Mouse (Mus musculus) lung, postnatal 36 days (tissue): ENCODE results near the gene Lurap1l.

Experiments used
- DNase-seq: peaks from one replicate; pipeline ENCODE4 v3.0.0; 2022; ENCODE audit warnings: mixed read lengths

Gene Lurap1l

DNA sequence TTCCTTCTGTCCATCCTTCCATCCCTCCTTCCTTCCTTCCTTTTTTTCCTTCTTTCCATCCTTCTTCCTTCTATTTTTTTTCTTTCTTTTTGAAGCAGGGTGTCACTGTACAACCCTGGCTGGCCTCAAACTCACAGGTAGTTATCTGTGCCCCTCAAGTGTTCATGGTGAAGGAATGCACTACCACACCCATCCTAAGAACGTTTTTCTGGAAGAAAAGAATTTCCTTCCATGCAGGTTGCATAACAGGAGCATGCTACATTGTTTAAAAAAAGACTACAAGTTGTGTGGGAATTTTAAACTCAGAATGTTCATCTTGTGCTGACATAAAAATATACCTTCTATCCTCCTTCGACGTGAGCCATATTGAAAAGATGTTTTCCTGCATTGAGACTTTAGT lies 7.4 kb downstream of the Lurap1l start:
- no peak for DNase-seq

DNA sequence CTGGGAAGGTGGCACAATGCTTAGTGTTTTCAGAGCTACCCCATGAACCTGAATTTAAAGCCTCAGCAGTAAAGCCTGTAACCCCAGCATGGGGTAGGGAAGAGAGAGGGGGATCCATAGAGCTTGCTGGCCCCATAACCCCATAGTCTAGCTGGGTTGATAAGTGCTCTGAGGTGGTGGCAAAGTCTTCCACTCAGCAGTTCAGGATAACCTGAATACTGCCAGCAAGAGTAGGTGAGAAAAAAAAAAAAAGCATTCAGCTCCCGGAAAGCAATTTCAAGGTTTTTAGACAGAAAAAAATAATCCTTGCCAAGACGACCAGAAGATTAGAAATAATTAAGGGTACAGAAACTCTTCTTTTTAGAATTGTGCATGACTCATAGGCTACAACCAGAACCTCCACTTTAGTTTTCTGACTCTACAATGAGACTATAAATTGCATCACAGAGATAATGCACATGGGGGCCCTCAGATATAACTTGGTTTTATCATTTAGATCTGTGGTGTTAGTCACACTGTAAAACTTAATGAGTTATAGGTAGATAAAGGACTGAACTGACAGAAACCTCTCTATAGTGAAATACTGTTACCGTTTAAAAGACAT lies 8.2 kb downstream of the Lurap1l start:
- DNase-seq = no peak

DNA sequence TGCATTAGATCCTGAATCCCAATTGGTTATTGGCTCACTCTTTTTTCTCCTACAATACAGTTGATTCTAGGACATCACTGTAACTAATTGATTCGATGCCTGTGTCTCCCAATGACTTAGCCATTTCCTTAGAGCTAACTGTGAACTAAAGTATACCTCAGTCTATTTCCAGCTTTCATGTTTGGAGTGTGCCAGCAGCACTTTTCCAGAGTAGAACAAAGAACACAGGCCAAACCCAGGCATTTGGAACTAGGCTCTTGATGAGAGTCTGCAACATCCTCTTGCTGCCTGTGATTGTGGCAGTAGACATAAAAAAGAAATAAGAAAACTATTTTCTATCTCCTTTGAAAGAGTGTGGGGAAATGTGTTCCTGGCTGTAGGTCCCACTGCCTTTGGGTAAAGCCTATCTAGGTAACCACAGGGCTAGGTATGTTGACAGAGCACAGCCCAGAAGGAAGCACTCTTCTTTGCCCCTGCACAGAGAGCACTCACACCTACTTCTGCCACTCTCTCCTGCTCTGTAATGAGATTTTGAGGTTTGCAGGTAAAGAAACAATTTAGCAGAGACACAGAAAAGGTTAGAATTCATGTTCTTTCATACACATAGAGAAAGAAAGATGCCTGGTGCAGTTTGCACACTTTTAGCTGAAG lies 8.9 kb downstream of the Lurap1l start:
- no peak for DNase-seq

DNA sequence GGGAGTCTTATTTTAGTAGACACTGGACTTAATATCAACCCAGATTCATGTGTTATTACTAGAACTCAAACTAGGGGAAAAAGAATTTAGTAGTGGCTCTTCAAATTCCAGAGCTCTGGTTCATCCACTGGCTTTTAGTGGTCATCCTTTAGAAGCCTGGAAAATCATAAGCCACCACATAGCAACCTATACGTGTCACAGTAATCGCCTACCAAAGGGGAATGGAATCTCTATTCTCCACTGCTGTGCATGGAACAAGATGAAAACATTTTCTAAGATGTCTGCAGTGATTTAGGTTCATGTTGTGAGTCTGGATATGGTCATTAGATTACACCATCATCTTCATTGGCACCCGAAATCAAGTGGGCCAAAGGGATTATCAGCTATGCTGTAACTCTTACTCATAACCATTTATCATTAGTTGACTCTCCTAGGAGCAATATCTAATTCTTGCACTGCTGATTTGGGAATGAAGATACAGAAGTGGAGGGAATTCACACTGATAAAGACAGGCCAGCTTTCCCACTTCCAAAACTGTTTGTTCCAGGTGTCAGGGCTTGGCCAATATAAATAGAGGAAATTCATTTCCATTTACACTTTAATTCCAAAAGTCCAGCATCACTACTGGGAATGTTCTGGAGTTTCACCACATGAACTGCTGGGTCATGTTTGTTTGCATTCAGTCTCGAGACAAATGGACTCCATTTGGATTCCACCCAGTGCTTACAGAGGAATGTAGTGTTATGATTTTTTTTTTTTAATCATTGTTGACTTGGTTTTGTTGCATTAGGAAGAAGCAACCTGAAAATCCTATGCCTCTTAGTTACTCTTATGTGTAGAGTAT lies 11.4 kb downstream of the Lurap1l start:
- peak; percentile 34 for DNase-seq

DNA sequence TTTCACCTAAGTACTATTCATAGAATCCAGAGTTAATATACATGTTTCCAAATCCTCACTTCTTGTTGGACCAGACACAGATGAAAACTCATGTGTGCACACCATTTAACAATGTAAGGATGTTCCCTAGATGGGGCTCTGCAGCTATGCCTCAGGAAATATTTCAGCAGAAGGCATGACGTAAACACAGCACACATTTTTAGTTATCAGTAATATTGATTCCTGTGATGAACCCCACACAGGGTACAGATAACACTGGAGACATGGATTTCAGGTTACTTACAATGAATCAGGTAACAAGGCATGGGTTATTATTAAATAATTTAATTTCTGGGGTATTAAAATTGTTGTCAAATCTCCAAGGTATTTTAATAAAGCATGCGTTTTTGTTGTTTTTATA lies 12.2 kb downstream of the Lurap1l start:
- DNase-seq = no peak

DNA sequence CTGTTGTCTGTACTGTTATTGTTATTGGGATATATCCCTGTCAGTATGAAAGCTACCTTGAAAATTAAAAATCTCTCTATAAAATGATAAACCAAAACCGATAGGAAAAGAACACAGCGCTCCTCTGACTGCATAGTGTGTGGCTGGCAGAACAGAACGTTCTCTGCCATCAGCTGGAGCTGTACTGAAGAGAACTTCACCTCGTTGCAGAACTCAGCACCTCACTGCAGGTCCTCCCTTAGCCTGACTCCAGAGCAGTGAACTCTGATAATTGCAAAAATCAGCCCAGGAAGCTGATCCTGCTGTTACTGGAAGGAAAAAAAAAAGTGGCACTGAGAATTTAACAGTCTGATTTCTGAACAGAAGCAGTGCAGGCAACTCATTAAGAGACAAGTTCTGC lies 14.4 kb downstream of the Lurap1l start:
- no peak for DNase-seq

DNA sequence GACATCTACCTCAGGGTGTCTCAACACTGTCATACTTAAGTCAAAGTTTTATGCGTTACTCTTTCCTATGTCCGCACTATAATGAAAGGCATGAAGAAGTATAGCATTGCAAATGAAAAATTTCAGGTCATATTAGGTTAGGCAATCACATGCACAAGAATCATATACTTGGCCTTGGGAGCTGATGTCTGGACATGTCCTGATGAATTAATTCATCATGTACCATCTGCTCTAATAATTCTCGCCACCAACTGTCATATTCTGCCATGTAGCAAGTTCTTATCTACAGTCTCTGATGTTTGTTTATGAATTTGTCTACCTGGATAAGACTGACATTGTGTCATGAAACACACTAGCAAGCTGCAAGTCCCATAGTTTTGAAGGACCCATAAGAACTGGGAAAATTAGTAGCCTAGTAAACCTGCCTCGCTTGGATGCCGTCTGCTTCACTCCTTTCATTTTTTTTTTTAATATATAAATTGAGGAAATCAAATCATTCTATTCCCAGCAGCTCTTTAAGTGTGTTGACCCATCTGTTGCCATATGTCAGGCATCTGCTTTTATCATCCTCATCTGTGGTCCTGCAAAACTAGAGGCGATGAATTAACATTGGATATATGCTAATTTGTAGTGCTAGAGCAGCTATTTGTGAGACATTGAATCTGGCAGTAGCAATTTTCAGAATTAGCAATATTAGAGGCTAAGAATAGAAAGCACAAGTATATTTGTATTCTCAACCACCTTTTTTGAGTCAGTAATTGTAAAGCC lies 15.5 kb downstream of the Lurap1l start:
- DNase-seq = no peak

DNA sequence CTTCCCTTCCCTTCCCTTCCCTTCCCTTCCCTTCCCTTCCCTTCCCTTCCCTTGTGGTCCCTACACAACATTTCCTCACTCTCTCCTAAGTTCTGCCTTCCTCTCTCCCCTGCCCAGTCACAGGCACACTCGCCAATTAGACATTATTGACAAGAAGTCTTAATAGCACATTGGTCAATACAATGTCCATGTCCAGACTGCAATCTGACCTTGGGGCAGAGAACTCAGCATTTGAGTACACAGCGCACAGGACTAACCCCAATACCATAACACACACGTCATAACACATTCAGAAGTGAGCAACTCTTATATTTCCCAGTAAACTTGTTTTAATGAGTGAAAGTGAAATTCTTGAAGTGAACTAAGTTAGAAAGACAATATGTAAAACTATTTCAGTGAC lies 24.3 kb downstream of the Lurap1l start:
- DNase-seq = no peak

DNA sequence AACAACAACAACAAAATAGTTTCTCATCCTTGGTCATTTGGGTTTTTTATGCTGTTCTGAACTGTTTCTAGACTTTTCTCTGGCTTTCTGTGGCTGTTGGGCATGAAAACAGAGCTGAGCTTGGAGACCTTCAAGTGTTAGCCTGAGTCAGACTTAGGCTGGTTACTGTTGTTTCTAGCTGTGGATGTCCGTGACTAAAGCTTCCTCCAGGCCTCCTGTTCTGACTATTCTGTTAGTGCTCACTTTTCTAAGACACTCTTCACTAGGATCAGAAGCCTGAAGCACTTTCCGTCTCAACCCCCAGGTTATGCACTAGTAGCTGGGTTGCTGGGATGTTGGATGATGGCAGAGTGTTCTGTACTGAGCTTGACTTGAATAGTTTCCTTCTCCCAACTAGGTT lies 28.7 kb downstream of the Lurap1l start:
- no peak for DNase-seq

DNA sequence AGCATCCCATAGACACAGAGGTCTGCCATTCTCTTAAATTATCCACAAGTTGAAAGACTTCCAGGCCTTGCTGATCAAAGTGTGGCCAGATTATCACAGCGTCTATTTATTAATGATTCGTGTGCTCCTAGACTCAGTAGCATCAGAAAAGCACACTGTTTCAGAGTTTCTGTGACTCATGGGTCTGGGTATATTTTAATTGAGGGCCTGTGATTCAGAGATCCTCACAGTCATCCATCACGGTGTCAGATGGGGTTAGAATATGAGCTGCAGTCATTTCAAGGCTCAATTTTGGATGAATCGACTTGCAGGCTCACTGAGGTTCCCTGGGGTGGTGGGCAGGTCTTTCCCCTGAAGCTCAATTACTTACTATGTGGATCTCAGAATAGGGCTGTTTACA lies 30.5 kb downstream of the Lurap1l start:
- DNase-seq = no peak

DNA sequence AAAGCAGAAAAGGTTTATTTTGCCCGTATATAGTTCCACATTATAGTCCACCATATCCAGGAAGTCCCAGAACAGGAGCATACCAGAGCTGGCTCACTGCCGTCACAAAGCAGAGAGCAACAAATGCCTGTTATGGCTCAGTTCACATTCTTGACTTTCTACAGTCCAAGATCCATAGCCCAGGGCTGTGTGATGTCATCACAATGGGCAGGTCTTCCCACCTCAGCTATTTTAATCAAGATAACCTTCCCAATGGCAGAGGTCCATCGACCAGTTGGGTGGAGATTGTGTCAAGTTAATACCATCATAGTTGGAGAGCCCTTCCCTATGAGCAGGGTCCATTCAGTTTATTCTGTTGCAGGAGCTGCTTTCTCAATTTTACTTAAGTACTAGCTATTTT lies 31.5 kb downstream of the Lurap1l start:
- DNase-seq = no peak

DNA sequence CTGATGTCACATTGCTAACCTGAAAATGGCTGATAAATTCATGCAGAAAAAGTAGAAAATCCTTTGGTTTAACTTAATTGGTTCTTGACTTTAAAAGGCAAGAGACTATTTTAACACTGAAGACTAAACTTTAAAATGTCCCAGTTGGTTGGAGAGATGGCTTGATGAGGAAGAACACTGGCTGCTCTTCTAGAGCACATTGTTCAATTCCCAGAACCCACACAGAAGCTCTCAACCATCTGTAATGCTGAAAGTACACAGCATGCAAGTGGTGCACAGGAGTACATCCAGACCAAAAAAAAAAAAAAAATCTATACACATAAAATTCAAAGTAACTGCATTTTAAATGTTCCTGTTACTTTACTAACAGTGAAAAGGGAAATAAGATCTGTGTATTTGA lies 34.2 kb downstream of the Lurap1l start:
- no peak for DNase-seq

DNA sequence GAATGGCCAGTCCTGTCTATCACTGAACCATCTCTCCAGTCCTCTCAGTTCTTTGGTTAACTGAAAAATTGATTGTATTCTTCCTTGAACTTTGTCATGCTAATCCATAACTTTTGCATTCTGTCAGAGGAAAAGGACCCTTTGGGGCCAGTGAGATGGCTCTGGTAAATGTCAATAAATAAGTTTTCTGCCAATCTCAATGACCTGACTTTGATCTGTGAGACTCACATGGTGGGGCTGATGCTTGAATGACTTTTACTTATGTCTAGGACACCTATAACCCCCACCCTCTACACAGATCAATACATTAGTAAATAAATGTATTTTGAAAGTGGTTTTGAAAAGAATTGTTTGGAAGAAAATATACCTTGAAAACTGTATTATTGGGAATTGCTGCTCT lies 38.7 kb downstream of the Lurap1l start:
- DNase-seq = no peak

DNA sequence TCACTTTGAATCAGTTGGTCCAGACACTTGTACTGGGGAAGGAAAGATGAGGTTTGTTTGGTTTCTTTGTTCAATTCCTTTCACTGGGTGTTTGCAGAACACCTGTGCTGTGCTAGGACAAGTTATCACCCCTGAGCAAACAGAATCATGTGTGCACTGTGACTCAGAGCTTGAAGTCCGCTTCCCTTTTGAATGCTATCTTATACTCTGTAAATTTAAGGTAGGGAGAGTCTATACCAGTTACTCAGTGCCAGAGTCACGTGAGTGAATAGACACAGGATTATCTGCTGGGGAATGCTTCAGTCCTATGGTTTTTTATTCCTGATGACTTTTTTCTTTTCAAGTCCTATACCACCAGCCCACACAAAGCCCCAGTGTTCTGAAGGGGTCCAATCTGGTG lies 39.3 kb downstream of the Lurap1l start:
- DNase-seq = peak; percentile 25

DNA sequence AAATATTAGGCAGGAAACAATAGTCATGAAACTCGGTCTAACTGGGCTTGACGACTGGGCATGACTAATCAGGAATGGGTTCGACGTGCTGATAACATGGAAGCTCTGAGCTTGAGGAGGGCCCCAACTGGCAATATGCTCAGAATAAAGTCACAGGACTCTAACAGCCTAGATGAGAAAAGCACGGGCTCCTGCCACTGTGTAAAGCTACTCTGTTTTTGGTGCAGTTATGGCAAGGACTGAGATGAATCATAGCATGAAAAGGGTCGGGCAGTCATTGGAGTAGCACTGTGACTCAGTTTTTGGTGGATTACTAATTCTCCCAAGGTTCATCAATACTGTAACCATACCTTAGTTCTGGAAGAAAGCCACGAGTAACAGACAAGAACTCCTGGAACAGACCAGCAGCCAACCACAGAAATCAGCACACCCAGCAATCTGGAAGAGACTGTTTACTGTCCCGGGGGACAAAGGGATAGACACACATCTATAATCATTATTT lies 39.9 kb downstream of the Lurap1l start:
- DNase-seq = no peak

DNA sequence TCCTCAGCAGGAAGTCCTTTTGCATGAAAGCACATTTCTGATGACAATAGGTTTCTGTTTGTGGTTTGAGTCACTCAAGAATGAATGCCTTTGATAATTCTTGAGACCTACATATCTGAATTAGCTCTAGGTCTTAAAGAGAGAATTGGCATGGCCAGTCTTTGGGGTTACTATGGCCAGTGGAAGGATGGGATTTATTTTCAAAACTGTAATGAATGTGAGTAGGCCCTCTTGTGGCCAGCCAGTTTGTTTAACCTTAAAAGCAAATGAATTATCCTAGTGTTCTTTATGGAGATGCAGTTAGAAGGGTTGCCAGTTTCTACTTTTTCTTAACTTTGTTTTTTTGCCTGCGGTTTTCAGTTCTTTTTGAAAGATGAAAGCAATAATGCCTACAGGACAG lies 42.2 kb downstream of the Lurap1l start:
- peak; percentile 42 for DNase-seq

DNA sequence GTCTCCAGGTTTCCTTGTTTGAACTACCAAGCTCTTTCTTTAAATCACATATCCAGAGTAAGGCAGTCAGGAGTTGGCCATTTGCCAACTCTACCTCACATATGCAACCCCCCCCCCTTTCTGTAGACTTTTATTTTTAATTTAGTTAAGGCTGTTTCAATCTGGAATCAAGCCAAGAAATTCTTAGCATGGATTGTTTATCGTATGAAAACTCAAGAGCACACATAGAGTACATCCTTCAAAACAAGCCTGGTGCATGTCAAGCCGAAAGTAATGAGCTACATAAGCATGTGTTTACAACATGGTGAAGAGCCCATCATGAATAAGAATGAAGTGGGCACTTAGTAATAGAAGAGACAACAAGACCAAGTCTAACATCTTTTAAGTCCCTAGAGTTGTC lies 45.5 kb downstream of the Lurap1l start:
- DNase-seq = no peak

DNA sequence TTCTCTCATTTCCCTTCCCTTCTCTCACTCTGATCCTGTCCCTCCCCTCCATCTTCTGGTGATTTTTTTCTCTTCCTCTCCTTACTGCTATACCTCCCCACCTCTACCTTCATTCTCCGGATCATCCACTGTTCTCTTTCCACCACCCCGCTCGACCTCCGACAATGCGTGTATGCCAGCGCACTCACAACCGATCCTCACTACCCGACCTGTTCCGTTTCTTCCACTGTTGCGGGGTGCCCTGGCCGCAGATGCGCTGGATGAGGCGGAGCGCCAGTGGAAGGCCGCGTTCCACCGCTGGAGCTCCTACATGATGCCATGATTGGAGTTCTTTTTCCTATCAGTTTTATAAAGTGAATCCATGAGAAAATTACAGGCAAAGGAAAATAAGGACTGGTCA lies 57.1 kb downstream of the Lurap1l start:
- DNase-seq = no peak

DNA sequence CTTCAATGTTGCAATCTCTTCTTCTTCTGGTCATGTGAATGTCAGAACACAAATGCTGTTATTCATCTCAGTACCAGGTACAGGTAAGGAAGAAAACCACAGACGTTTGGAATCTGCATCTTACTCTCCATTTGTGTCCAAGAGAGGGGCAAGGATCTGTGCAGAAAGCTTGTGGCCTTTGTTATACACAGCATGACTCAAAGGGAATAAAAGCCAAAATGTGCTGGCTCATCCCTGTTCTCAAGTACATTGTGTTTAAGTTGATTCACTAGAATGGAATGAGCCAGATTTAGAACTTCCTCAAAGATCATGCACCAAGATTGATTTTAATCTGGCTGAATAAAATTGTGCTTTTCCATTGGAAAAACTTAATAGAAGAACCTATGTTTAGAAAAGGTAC lies 61.4 kb downstream of the Lurap1l start:
- no peak for DNase-seq

DNA sequence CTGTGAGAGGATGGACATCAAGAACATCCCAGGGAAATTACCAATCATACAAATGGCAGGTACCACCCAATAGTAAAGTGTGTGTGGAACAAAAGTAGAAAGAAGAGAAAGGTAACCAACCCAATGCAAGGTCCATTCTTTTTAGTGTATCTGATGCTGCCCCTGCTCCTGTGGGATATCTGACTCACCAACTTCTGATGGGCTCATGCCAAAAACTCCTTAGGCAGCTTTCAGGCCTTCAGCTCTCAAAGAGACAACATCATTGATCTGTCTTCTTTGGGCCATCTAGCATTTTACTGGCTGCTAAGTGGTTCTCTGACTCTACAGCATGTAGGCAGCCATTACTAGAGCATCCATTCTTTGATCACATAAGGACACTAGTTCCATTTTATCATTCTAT lies 63.5 kb downstream of the Lurap1l start:
- no peak for DNase-seq

DNA sequence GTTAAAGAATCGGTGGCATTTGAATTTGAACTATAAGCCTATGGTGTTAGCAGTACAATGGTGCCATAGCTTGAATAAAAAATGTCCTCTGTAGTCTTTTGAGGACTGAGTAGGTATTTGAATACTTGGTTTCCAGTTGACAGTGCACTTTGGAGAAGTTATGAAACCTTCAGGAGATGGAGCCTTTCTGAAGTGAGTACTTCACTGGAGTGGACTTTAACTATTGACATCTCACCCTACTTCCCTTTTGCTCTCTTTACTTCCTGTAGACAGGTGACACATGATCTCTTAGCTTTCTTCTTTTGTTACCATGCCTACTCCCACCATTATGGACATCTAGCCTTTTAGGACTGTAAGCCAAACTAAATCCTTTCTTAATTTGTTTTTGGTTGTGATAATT lies 80.4 kb downstream of the Lurap1l start:
- peak; percentile 19 for DNase-seq

DNA sequence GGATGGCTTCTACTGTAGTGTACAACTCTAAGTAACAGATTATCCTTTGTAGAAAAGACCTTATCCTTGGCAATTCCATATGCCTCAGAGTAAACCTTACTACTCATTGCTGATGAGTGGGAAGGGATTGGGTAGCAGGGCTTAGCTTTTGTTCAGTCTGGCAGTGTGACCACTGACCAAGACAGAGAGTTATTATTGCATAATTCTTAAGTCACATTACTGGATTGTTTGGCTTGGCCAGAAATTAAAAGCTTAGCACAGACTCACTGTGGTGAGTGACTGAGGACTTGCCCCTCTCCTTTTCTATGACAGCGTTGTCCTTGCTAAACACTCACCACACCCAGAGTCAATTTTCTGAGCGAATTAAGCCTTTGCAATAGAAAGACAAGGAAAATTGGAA lies 93.1 kb downstream of the Lurap1l start:
- peak; percentile 16 for DNase-seq
